Mouse (Mus musculus) liver, postnatal 0 days (tissue): ENCODE results near the gene Gmppa. TPM values are rescaled to one million over a fixed set of nuclear protein-coding genes. Genes with fewer than 3 reads are reported as not detected.
A peak's percentile ranks its signal among the peaks of the same experiment; 100 is the strongest.

Experiments
- ATAC-seq: fragments of 200-750 bp; cut with Nextera tagmentation; 2 replicates; pipeline ENCODE4 v1.8.0; 2017; ENCODE audit warnings: mild to moderate bottlenecking, moderate library complexity
- DNase-seq: peaks from one replicate; pipeline ENCODE4 v3.0.0-alpha.2; 2016
- H3K27ac ChIP-seq: fragments of 300-500 bp; sonication (generic); 2 replicates; pipeline ENCODE4 v1.5.1; 2014; ENCODE audit warnings: antibody characterized with exemption, moderate library complexity, mild to moderate bottlenecking, low read depth
- H3K27me3 ChIP-seq: fragments of 300-500 bp; sonication (generic); 2 replicates; pipeline ENCODE4 v1.6.1; 2014; ENCODE audit warnings: low read length, control low read depth, mixed read lengths; ENCODE audit not compliant: insufficient read depth
- H3K36me3 ChIP-seq: fragments of 300-500 bp; sonication (generic); replicated peaks from 2 replicates; pipeline ENCODE4 v1.6.1; 2014; ENCODE audit warnings: mild to moderate bottlenecking, control low read depth, low read length, moderate library complexity, mixed read lengths; ENCODE audit not compliant: insufficient read depth
- H3K4me1 ChIP-seq: fragments of 300-500 bp; sonication (generic); 2 replicates; pipeline ENCODE4 v1.6.1; 2014; ENCODE audit warnings: antibody characterized with exemption, mild to moderate bottlenecking, control low read depth; ENCODE audit not compliant: insufficient read depth
- H3K4me2 ChIP-seq: fragments of 300-500 bp; sonication (generic); 2 replicates; pipeline ENCODE4 v1.6.1; 2014; ENCODE audit warnings: low read depth, mild to moderate bottlenecking, low read length, moderate library complexity, mixed read lengths
- H3K4me3 ChIP-seq: fragments of 300-500 bp; sonication (generic); 2 replicates; pipeline ENCODE4 v1.5.1; 2014; ENCODE audit warnings: low read depth, low read length
- H3K9ac ChIP-seq: fragments of 300-500 bp; sonication (generic); replicated peaks from 2 replicates; pipeline ENCODE4 v1.6.1; 2014; ENCODE audit warnings: mild to moderate bottlenecking, moderate library complexity
- H3K9me3 ChIP-seq: fragments of 300-500 bp; sonication (generic); 2 replicates; pipeline ENCODE4 v1.6.1; 2016; ENCODE audit warnings: mild to moderate bottlenecking, control low read depth, low read length, mixed read lengths
- CTCF ChIP-seq: sonication (generic); IDR thresholded peaks from 2 replicates; pipeline ENCODE4 v1.5.1; 2016; ENCODE audit warnings: antibody characterized with exemption, low read depth
- EP300 ChIP-seq: IDR thresholded peaks from 2 replicates; pipeline ENCODE4 v1.6.1; 2016; ENCODE audit warnings: antibody characterized with exemption, low read depth, mild to moderate bottlenecking
- WGBS: fragments of 180-500 bp; shearing (Covaris S2); extraction: QIAGEN DNeasy Blood & Tissue Kit; methylation state at CpG from one replicate; pipeline ENCODE4 v1.1.7; 2014; ENCODE audit not compliant: insufficient replicate concordance; 5-methylcytosine and 5-hydroxymethylcytosine counted together
- polyA plus RNA-seq: library from polyadenylated mRNA; unstranded; fragments of >200 nt; fragmentation: Nextera tagmentation; extraction: Ambion mirVana; gene quantifications from 2 replicates; pipeline ENCODE4 v1.2.1, GENCODE M21; 2015

Gmppa gene
- polyA plus RNA-seq, 1 experiment from 2014 or later: 22.0 TPM

GRCm38 (mm10) chr1:75456746-75457564 is 21.2 kb downstream of the Gmppa start:
- TF ChIP-seq CTCF (peak; percentile 57), EP300 (no peak)
- Histone ChIP-seq H3K9me3 (no peaks in the 10 kb centered on the region), H3K4me2 (no peak overlapping the region), H3K36me3 (no peaks in the 10 kb centered on the region), H3K27me3 (peaks cover 71% of the 10 kb centered on the region), H3K4me1 (peaks cover 8% of the 10 kb centered on the region), H3K9ac (no peak overlapping the region), H3K27ac (no peak overlapping the region), H3K4me3 (no peak overlapping the region)
- no peak for ATAC-seq
- WGBS: 15% methylated on average over 14 of the region's 14 CpGs
- no peak for DNase-seq

GRCm38 (mm10) chr1:75457710-75458024 is 21.9 kb downstream of the Gmppa start:
- Histone ChIP-seq H3K27ac (no peak overlapping the region), H3K4me1 (peaks cover 8% of the 10 kb centered on the region), H3K36me3 (no peaks in the 10 kb centered on the region), H3K27me3 (peaks cover 63% of the 10 kb centered on the region), H3K4me3 (no peak overlapping the region), H3K9me3 (no peaks in the 10 kb centered on the region), H3K4me2 (0 out of 2 replicates have a peak overlapping the region, but pooled peaks have one; percentile 59), H3K9ac (no peak overlapping the region)
- ATAC-seq (no peak), DNase-seq (no peak)
- WGBS: 6% methylated on average over 7 of the region's 10 CpGs
- no peak for TF ChIP-seq CTCF
- TF ChIP-seq EP300: no peak

- H3K4me1 ChIP-seq: peaks cover 9% of the 10 kb centered on the region
- H3K9ac ChIP-seq: no peak overlapping the region; the same call in 1 of the 2 replicates
- peaks cover 59% of the 10 kb centered on the region for H3K27me3 ChIP-seq
- DNase-seq: no peak
- H3K9me3 ChIP-seq: no peaks in the 10 kb centered on the region
- peak overlapping the region; percentile 22 for H3K4me3 ChIP-seq
- no peak for TF ChIP-seq CTCF
- TF ChIP-seq EP300: no peak
- no peak overlapping the region for H3K27ac ChIP-seq
- 3% methylated on average over 42 of the region's 42 CpGs for WGBS
- H3K36me3 ChIP-seq: no peaks in the 10 kb centered on the region
- peak overlapping the region; percentile 59 for H3K4me2 ChIP-seq
- peak; percentile 37 for ATAC-seq
These were observed 22.5 kb downstream of the Gmppa start for GRCm38 (mm10) chr1:75458025-75458788.

- Histone ChIP-seq H3K4me3 (peak overlapping the region; percentile 22), H3K4me2 (peak overlapping the region; percentile 59), H3K27ac (no peak overlapping the region), H3K9me3 (no peaks in the 10 kb centered on the region), H3K27me3 (peaks cover 55% of the 10 kb centered on the region), H3K9ac (0 out of 2 replicates have a peak overlapping the region, but pooled peaks have one; percentile 0), H3K36me3 (no peaks in the 10 kb centered on the region), H3K4me1 (peaks cover 13% of the 10 kb centered on the region)
- TF ChIP-seq EP300 (no peak), CTCF (no peak)
- no peak for DNase-seq
- 13% methylated on average over 23 of the region's 23 CpGs for WGBS
- peak; percentile 58 for ATAC-seq
These were observed 23.3 kb downstream of the Gmppa start for GRCm38 (mm10) chr1:75458789-75459684.

GRCm38 (mm10) chr1:75460297-75460696 is 24.6 kb downstream of the Gmppa start:
- H3K27ac ChIP-seq: no peak overlapping the region
- peaks cover 51% of the 10 kb centered on the region for H3K27me3 ChIP-seq
- H3K4me3 ChIP-seq: no peak overlapping the region
- H3K4me1 ChIP-seq: peaks cover 19% of the 10 kb centered on the region
- TF ChIP-seq CTCF: no peak
- TF ChIP-seq EP300: no peak
- no peak overlapping the region for H3K9ac ChIP-seq
- DNase-seq: no peak
- no peak overlapping the region for H3K4me2 ChIP-seq
- WGBS: 49% methylated on average over 7 of the region's 7 CpGs
- H3K9me3 ChIP-seq: no peaks in the 10 kb centered on the region
- no peaks in the 10 kb centered on the region for H3K36me3 ChIP-seq
- ATAC-seq: no peak

GRCm38 (mm10) chr1:75462636-75463035 is 26.9 kb downstream of the Gmppa start:
- peaks cover 41% of the 10 kb centered on the region for H3K27me3 ChIP-seq
- no peak overlapping the region for H3K4me2 ChIP-seq
- ATAC-seq (peak; percentile 28; the same call in 1 of the 2 replicates), DNase-seq (no peak)
- H3K9ac ChIP-seq: no peak overlapping the region
- H3K4me3 ChIP-seq: no peak overlapping the region
- 38% methylated on average over 1 of the region's 1 CpGs for WGBS
- H3K9me3 ChIP-seq: no peaks in the 10 kb centered on the region
- no peak for TF ChIP-seq CTCF
- no peak for TF ChIP-seq EP300
- H3K4me1 ChIP-seq: peaks cover 19% of the 10 kb centered on the region
- H3K36me3 ChIP-seq: no peaks in the 10 kb centered on the region
- H3K27ac ChIP-seq: no peak overlapping the region
